Mouse (Mus musculus) liver, embryonic 11.5 days (tissue): ENCODE results near the gene N4bp2l2. TPM values are rescaled to one million over a fixed set of nuclear protein-coding genes. Genes with fewer than 3 reads are reported as not detected.

Experiments used
- polyA plus RNA-seq: library from polyadenylated mRNA; unstranded; fragments of >200 nt; fragmentation: Nextera tagmentation; extraction: Ambion mirVana; gene quantifications from 2 replicates; pipeline ENCODE4 v1.2.1, GENCODE M21; 2014

The N4bp2l2 gene
- polyA plus RNA-seq, 1 experiment from 2014 or later: 50.2 TPM

Other genes starting within 250 kb of the N4bp2l2 start
- gene Zar1l, start 148.0 kb downstream of the N4bp2l2 start, polyA plus RNA-seq: not detected in 2 replicates
- gene Brca2, start 143.6 kb downstream of the N4bp2l2 start, polyA plus RNA-seq: 20.5 and 30.0 TPM in 2 replicates
- 13.0 and 14.3 TPM in 2 replicates for gene N4bp2l1, start 69.0 kb downstream of the N4bp2l2 start, polyA plus RNA-seq
- 27.1 and 29.5 TPM in 2 replicates for gene Pds5b, start 7.6 kb upstream of the N4bp2l2 start, polyA plus RNA-seq